Mouse (Mus musculus): Measurements from ENCODE around the gene B430306N03Rik. TPM values are rescaled to one million over a fixed set of nuclear protein-coding genes. Genes with fewer than 3 reads are reported as not detected.

Gene B430306N03Rik
- polyA plus RNA-seq, 1 experiment: 4.3 TPM

DNA sequence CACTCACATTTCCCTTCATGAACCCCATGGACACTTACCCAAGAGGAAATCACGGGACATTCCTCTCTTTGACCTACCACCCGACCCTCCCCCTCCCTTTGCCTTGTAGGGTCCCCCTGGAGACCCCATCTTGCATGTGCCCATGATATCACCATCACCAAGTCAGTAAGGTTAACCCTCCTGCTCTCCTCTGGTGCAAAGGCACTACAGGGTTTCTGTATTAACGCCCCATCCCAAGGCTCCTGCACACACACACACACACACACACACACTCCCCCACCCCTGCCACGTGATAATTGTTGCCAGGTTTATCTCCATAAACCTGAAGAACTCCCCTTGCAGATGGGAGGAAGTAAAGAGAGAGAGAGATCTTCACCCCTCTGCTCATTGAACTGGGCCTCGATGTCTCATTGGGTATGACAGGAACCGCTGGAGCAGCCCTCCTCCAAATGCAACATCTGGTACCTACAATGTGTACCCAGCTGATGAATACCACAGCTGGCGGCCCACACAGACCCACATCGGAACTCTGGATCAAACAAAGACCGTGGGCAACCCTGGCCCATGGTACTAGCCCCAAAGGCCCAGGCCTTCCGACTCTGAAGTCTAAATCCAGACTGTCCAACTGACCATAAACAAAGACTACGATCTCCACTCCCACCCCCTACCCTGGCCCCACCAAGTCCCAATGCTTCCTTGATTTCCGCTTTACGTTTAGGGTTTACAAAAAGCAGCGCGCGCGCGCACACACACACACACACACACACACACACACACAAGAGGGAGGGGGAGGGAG, 34.8 kb upstream of the B430306N03Rik start:
- H3K27ac ChIP-seq (ENCODE audit: control insufficient read depth, insufficient read depth, low read length): no peak overlapping the region
- H3K4me3 ChIP-seq (ENCODE audit: control insufficient read depth, insufficient read depth, low read length): peak overlapping the region; percentile 37
- no peaks in the 10 kb centered on the region for H3K36me3 ChIP-seq (ENCODE audit: control insufficient read depth, insufficient read depth, low read length)
- peaks cover 5% of the 10 kb centered on the region for H3K4me1 ChIP-seq (replicated peaks; ENCODE audit: control insufficient read depth, insufficient read depth, low read length)
- 47% methylated on average over 18 of the region's 18 CpGs for whole genome bisulfite sequencing
- no peak for TF ChIP-seq POLR2A (IDR thresholded peaks at IDR 0.05; ENCODE audit: control insufficient read depth, extremely low read depth, insufficient read depth, low read length, poor library complexity)
- TF ChIP-seq CTCF (IDR thresholded peaks at IDR 0.05; ENCODE audit: borderline replicate concordance, control insufficient read depth, extremely low read depth, insufficient read depth, low read length, poor library complexity): no peak
- peak; percentile 21 for DNase-seq
- H3K27me3 ChIP-seq (ENCODE audit: control insufficient read depth, insufficient read depth, low read length): no peaks in the 10 kb centered on the region

GRCm38 (mm10) chr17:48281739-48282085, 34.2 kb upstream of the B430306N03Rik start:
- Histone ChIP-seq H3K27me3 (ENCODE audit: control insufficient read depth, insufficient read depth, low read length) (no peaks in the 10 kb centered on the region), H3K36me3 (ENCODE audit: control insufficient read depth, insufficient read depth, low read length) (no peaks in the 10 kb centered on the region), H3K27ac (ENCODE audit: control insufficient read depth, insufficient read depth, low read length) (no peak overlapping the region), H3K4me1 (replicated peaks; ENCODE audit: control insufficient read depth, insufficient read depth, low read length) (peaks cover 5% of the 10 kb centered on the region), H3K4me3 (ENCODE audit: control insufficient read depth, insufficient read depth, low read length) (peak overlapping the region; percentile 37)
- TF ChIP-seq CTCF (IDR thresholded peaks at IDR 0.05; ENCODE audit: borderline replicate concordance, control insufficient read depth, extremely low read depth, insufficient read depth, low read length, poor library complexity) (no peak), POLR2A (IDR thresholded peaks at IDR 0.05; ENCODE audit: control insufficient read depth, extremely low read depth, insufficient read depth, low read length, poor library complexity) (no peak)
- DNase-seq: peak; percentile 28
- WGBS: 19% methylated on average over 3 of the region's 3 CpGs

GRCm38 (mm10) chr17:48286765-48287164, 29.2 kb upstream of the B430306N03Rik start:
- TF ChIP-seq CTCF (IDR thresholded peaks at IDR 0.05; ENCODE audit: borderline replicate concordance, control insufficient read depth, extremely low read depth, insufficient read depth, low read length, poor library complexity) (no peak), POLR2A (IDR thresholded peaks at IDR 0.05; ENCODE audit: control insufficient read depth, extremely low read depth, insufficient read depth, low read length, poor library complexity) (no peak)
- H3K4me1 ChIP-seq (replicated peaks; ENCODE audit: control insufficient read depth, insufficient read depth, low read length): no peaks in the 10 kb centered on the region
- no peaks in the 10 kb centered on the region for H3K27me3 ChIP-seq (ENCODE audit: control insufficient read depth, insufficient read depth, low read length)
- H3K4me3 ChIP-seq (ENCODE audit: control insufficient read depth, insufficient read depth, low read length): no peak overlapping the region
- no peak overlapping the region for H3K27ac ChIP-seq (ENCODE audit: control insufficient read depth, insufficient read depth, low read length)
- 61% methylated on average over 1 of the region's 1 CpGs for WGBS
- no peaks in the 10 kb centered on the region for H3K36me3 ChIP-seq (ENCODE audit: control insufficient read depth, insufficient read depth, low read length)
- no peak for DNase-seq

DNA sequence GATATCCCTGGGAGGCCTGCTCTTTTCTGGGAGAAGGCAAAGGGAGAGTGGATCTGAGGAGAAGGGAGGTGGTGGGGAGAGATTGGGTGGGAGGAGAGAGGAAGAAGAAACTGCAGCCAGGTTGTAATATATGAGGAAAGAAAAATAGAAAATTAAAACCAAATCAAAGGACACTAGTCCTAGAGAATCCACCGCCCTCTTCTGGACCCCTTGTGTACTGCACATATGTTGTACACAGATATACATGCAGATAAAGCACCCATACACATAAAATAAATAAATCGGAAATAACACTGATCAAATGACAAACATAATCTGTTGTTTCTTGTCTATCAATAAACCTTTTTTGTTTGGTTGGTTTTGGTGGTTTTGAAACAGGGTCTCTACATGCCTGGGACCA, 28.7 kb upstream of the B430306N03Rik start:
- no peak for TF ChIP-seq POLR2A (IDR thresholded peaks at IDR 0.05; ENCODE audit: control insufficient read depth, extremely low read depth, insufficient read depth, low read length, poor library complexity)
- H3K27me3 ChIP-seq (ENCODE audit: control insufficient read depth, insufficient read depth, low read length): no peaks in the 10 kb centered on the region
- no peaks in the 10 kb centered on the region for H3K36me3 ChIP-seq (ENCODE audit: control insufficient read depth, insufficient read depth, low read length)
- 77% methylated on average over 2 of the region's 2 CpGs for WGBS
- H3K4me3 ChIP-seq (ENCODE audit: control insufficient read depth, insufficient read depth, low read length): no peak overlapping the region
- no peak overlapping the region for H3K27ac ChIP-seq (ENCODE audit: control insufficient read depth, insufficient read depth, low read length)
- peak; percentile 43 for DNase-seq
- no peaks in the 10 kb centered on the region for H3K4me1 ChIP-seq (replicated peaks; ENCODE audit: control insufficient read depth, insufficient read depth, low read length)

DNA sequence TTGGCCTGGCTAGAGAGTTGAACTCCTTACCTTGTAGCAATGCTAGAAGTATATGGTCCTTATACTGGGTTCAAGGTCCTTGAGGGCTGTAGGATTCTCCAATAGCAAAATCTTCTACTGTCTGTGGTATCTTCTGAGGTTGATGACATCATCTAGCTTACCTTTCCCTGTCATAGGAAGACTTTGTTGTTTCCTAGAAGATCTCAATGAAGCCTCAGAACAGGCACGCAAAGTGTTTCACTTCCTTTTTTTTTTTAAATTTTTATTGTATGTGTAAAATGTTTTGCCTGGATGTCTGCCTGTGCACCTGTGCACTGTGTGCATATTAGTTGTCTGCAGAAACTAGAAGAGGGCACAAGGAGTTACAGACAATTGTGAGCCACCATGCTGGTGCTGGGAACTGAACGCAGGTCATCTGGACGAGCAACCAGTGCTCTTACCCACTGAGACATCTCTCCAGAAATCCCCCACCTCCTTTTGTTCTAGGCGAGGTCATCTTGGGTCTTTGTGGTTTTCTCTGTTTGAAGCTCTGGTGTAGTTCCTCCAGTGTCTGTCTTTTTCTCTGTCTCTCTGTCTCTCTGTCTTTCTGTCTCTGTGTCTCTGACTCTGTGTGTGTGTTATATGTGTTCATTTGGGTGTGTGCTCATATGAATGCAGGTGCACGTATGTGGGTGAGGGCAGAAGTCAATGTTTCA, 22.3 kb upstream of the B430306N03Rik start:
- TF ChIP-seq POLR2A (IDR thresholded peaks at IDR 0.05; ENCODE audit: control insufficient read depth, extremely low read depth, insufficient read depth, low read length, poor library complexity): no peak
- no peak for TF ChIP-seq CTCF (IDR thresholded peaks at IDR 0.05; ENCODE audit: borderline replicate concordance, control insufficient read depth, extremely low read depth, insufficient read depth, low read length, poor library complexity)
- Histone ChIP-seq H3K4me1 (replicated peaks; ENCODE audit: control insufficient read depth, insufficient read depth, low read length) (peaks cover 15% of the 10 kb centered on the region), H3K4me3 (ENCODE audit: control insufficient read depth, insufficient read depth, low read length) (no peak overlapping the region), H3K27me3 (ENCODE audit: control insufficient read depth, insufficient read depth, low read length) (no peaks in the 10 kb centered on the region), H3K36me3 (ENCODE audit: control insufficient read depth, insufficient read depth, low read length) (no peaks in the 10 kb centered on the region), H3K27ac (ENCODE audit: control insufficient read depth, insufficient read depth, low read length) (no peak overlapping the region)
- DNase-seq: no peak
- WGBS: 24% methylated on average over 5 of the region's 5 CpGs

DNA sequence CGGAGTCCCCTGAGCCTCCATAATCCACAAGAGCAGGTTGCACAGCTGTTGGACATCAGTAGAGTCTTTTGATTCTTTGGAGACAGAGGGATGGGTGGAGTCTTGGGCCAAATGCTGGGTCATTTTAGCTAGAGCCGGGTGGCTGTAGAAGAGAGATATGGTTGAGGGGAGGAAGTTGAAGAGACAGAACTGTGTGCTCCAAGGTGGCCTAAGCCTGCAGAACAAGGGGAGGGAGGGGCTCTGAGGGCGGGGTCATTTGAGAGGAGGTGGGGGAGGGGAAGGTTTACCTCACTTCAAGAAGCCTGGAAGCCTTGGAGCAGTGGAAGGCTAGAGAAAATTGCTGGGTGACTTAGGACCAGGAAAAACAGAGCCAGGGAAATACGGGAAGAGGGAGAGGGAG, 16.7 kb upstream of the B430306N03Rik start, which contains the start of gene Treml2:
Gene Treml2 (plus strand): TSS at position 296 of the 400 bp plus-strand sequence.
- DNase-seq: no peak
- peaks cover 4% of the 10 kb centered on the region; the same call in 1 of the 2 replicates for H3K36me3 ChIP-seq (ENCODE audit: control insufficient read depth, insufficient read depth, low read length)
- H3K4me3 ChIP-seq (ENCODE audit: control insufficient read depth, insufficient read depth, low read length): peak within 1 kb of the TSS; percentile 95
- no peaks in the 10 kb centered on the region for H3K27me3 ChIP-seq (ENCODE audit: control insufficient read depth, insufficient read depth, low read length)
- H3K27ac ChIP-seq (ENCODE audit: control insufficient read depth, insufficient read depth, low read length): peak within 1 kb of the TSS; percentile 94
- TF ChIP-seq CTCF (IDR thresholded peaks at IDR 0.05; ENCODE audit: borderline replicate concordance, control insufficient read depth, extremely low read depth, insufficient read depth, low read length, poor library complexity) (no peak), POLR2A (IDR thresholded peaks at IDR 0.05; ENCODE audit: control insufficient read depth, extremely low read depth, insufficient read depth, low read length, poor library complexity) (no peak)
- 12% methylated on average over 4 of the region's 4 CpGs for WGBS
- H3K4me1 ChIP-seq (replicated peaks; ENCODE audit: control insufficient read depth, insufficient read depth, low read length): peaks cover 48% of the 10 kb centered on the region

All from thymus, adult 2 months (tissue).